8 mouse cellular contexts compared by ENCODE assay signal in the genomic region with DNA sequence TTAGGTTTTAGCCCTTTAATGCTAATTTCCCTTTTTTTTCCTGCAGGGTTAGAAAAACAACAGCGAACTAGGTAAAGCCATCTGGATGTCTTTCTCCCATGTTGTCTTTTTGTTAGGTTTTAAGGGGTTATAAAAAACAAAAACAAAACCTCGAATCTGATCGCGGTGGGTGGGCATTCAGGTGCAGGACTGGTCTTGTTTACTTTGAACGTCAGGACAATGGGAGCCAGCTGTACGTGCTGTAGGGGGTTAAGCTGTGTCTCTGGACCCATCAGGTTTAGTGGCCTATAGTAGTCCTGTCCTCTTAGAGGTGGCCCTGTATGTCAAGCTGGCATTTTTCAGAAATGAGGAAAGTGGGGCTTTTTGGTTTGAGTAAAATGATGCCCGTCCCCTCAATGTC. TPM values are rescaled to one million over a fixed set of nuclear protein-coding genes. Genes with fewer than 3 reads are reported as not detected.
DNase-seq lines count a peak whose midpoint lies in the region; ATAC-seq lines count a peak whose summit lies in the region.

No protein-coding gene starts in this region.

- H3K4me3 ChIP-seq in embryonic facial prominence, embryonic 10.5 days = peak overlapping the region; percentile 78
- peak overlapping the region; percentile 81 for H3K4me3 ChIP-seq in hindbrain, embryonic 13.5 days
- peak overlapping the region; percentile 78 for H3K4me3 ChIP-seq in midbrain, embryonic 13.5 days (replicated peaks)

- peak; percentile 3 for DNase-seq in layer of hippocampus, adult 11-12 months (ENCODE audit: low spot score)
- DNase-seq in layer of hippocampus, adult 18-20 months (ENCODE audit: low spot score in 2 of 2) = no peak
- peak; percentile 47 for DNase-seq in embryonic facial prominence, embryonic 10.5 days (ENCODE audit: low spot score)
- DNase-seq in urinary bladder, adult 2 months (ENCODE audit: low spot score) = no peak
- DNase-seq in thymus, adult 18-20 months = no peak
- DNase-seq in kidney, postnatal 25 days = no peak

- H3K27me3 ChIP-seq in embryonic facial prominence, embryonic 10.5 days (replicated peaks; ENCODE audit: low read depth, poor library complexity, severe bottlenecking) = peaks cover 13% of the 10 kb centered on the region
- 0 out of 2 replicates have a peak, but pooled peaks cover 4% of the 10 kb centered on the region for H3K27me3 ChIP-seq in hindbrain, embryonic 13.5 days
- H3K27me3 ChIP-seq in midbrain, embryonic 13.5 days = 0 out of 2 replicates have a peak, but pooled peaks cover 5% of the 10 kb centered on the region

- peak overlapping the region; percentile 83 for H3K4me2 ChIP-seq in hindbrain, embryonic 13.5 days
- H3K4me2 ChIP-seq in midbrain, embryonic 13.5 days (replicated peaks) = peak overlapping the region; percentile 83

- peaks cover 2% of the 10 kb centered on the region; the same call in 1 of the 2 replicates for H3K36me3 ChIP-seq in embryonic facial prominence, embryonic 10.5 days (replicated peaks)
- H3K36me3 ChIP-seq in hindbrain, embryonic 13.5 days = no peaks in the 10 kb centered on the region
- no peaks in the 10 kb centered on the region for H3K36me3 ChIP-seq in midbrain, embryonic 13.5 days

- H3K9me3 ChIP-seq in embryonic facial prominence, embryonic 10.5 days = 0 out of 2 replicates have a peak, but pooled peaks cover 2% of the 10 kb centered on the region
- H3K9me3 ChIP-seq in hindbrain, embryonic 13.5 days = no peaks in the 10 kb centered on the region
- no peaks in the 10 kb centered on the region for H3K9me3 ChIP-seq in midbrain, embryonic 13.5 days

- ATAC-seq in hindbrain, embryonic 13.5 days (ENCODE audit: low FRiP score) = no peak
- ATAC-seq in midbrain, embryonic 13.5 days = no peak

- WGBS in embryonic facial prominence, embryonic 10.5 days = 5% methylated on average over 7 of the region's 7 CpGs
- 8% methylated on average over 7 of the region's 7 CpGs for WGBS in hindbrain, embryonic 13.5 days
- WGBS in midbrain, embryonic 13.5 days = 7% methylated on average over 7 of the region's 7 CpGs

- peak overlapping the region; percentile 84 for H3K9ac ChIP-seq in hindbrain, embryonic 13.5 days
- peak overlapping the region; percentile 82 for H3K9ac ChIP-seq in midbrain, embryonic 13.5 days (replicated peaks)

- peak overlapping the region; percentile 91 for H3K27ac ChIP-seq in embryonic facial prominence, embryonic 10.5 days (replicated peaks)
- peak overlapping the region; percentile 86; the same call in 1 of the 2 replicates for H3K27ac ChIP-seq in hindbrain, embryonic 13.5 days
- H3K27ac ChIP-seq in midbrain, embryonic 13.5 days = 0 out of 2 replicates have a peak overlapping the region, but pooled peaks have one; percentile 76

- peaks cover 25% of the 10 kb centered on the region for H3K4me1 ChIP-seq in embryonic facial prominence, embryonic 10.5 days
- peaks cover 25% of the 10 kb centered on the region for H3K4me1 ChIP-seq in hindbrain, embryonic 13.5 days (replicated peaks)
- peaks cover 18% of the 10 kb centered on the region for H3K4me1 ChIP-seq in midbrain, embryonic 13.5 days (replicated peaks)

RNA-seq across cellular contexts. Expression of a gene that starts 1.0 kb away (rescaled TPM):
- 10 to 100 TPM; 59.0 to 61.1 TPM for total RNA-seq in layer of hippocampus, adult 18-20 months (2021)
- 11.6 TPM in 2 replicates for polyA plus RNA-seq in embryonic facial prominence, embryonic 10.5 days (2016; fragmentation: Nextera tagmentation; extraction: Ambion mirVana)
- polyA plus RNA-seq in hindbrain, embryonic 13.5 days (2015; fragmentation: Nextera tagmentation; extraction: Ambion mirVana) = 15.8 and 18.6 TPM in 2 replicates
- 12.5 and 14.1 TPM in 2 replicates for polyA plus RNA-seq in midbrain, embryonic 13.5 days (2015; fragmentation: Nextera tagmentation; extraction: Ambion mirVana)
- 41.7 and 44.6 TPM in 2 replicates for polyA plus RNA-seq in urinary bladder, adult 2 months (2012; rRNA removed)

RNA-seq across cellular contexts. Expression of a gene that starts 35.9 kb away (rescaled TPM):
- total RNA-seq in layer of hippocampus, adult 18-20 months (2021) = not detected
- polyA plus RNA-seq in embryonic facial prominence, embryonic 10.5 days (2016; fragmentation: Nextera tagmentation; extraction: Ambion mirVana) = not detected in 2 replicates
- polyA plus RNA-seq in hindbrain, embryonic 13.5 days (2015; fragmentation: Nextera tagmentation; extraction: Ambion mirVana) = not detected in 2 replicates
- not detected in 2 replicates for polyA plus RNA-seq in midbrain, embryonic 13.5 days (2015; fragmentation: Nextera tagmentation; extraction: Ambion mirVana)
- polyA plus RNA-seq in urinary bladder, adult 2 months (2012; rRNA removed) = not detected in 2 replicates

Comparison
In these comparisons a context has a peak if more than half of its experiments do, and no peak if none do; other contexts are left out.
1. DNase-seq: peak in layer of hippocampus, adult 11-12 months (single experiment) and embryonic facial prominence, embryonic 10.5 days (single experiment); none in layer of hippocampus, adult 18-20 months (0 of 2), urinary bladder, adult 2 months (single experiment), thymus, adult 18-20 months (0 of 2) and kidney, postnatal 25 days (0 of 2).
2. Peak in every context shown above with its lines, with median percentiles within 50 percentile points of each other: H3K27ac ChIP-seq and H3K4me3 ChIP-seq.